Mouse (Mus musculus) limb, embryonic 14.5 days (tissue): Measurements from ENCODE around the gene Fchsd2. TPM values are rescaled to one million over a fixed set of nuclear protein-coding genes. Genes with fewer than 3 reads are reported as not detected.
A peak's percentile ranks its signal among the peaks of the same experiment; 100 is the strongest.

ENCODE experiments used
- ATAC-seq: fragments of 200-750 bp; cut with Nextera tagmentation; 2 replicates; pipeline ENCODE4 v1.8.0; 2017; ENCODE audit warnings: low read depth, moderate number of reproducible peaks, moderate TSS enrichment; ENCODE audit not compliant: low FRiP score
- DNase-seq: peaks from one replicate; pipeline ENCODE4 v3.0.0-alpha.2; 2015; ENCODE audit warnings: low spot score
- H3K27ac ChIP-seq: fragments of 300-500 bp; sonication (generic); replicated peaks from 2 replicates; pipeline ENCODE4 v1.5.1; 2014; ENCODE audit warnings: low read depth, mild to moderate bottlenecking, low read length, moderate library complexity, mixed read lengths
- H3K27me3 ChIP-seq: fragments of 300-500 bp; sonication (generic); 2 replicates; pipeline ENCODE4 v1.6.1; 2014; ENCODE audit warnings: low read length, mixed read lengths; ENCODE audit not compliant: control insufficient read depth, insufficient read depth
- H3K36me3 ChIP-seq: fragments of 300-500 bp; sonication (generic); 2 replicates; pipeline ENCODE4 v1.6.1; 2014; ENCODE audit warnings: mild to moderate bottlenecking, low read length, moderate library complexity, mixed read lengths; ENCODE audit not compliant: control insufficient read depth, insufficient read depth
- H3K4me1 ChIP-seq: fragments of 300-500 bp; sonication (generic); 2 replicates; pipeline ENCODE4 v1.6.1; 2014; ENCODE audit warnings: antibody characterized with exemption, low read length, mixed read lengths; ENCODE audit not compliant: control insufficient read depth, insufficient read depth
- H3K4me2 ChIP-seq: fragments of 300-500 bp; sonication (generic); replicated peaks from 2 replicates; pipeline ENCODE4 v1.6.1; 2014; ENCODE audit warnings: low read depth, mild to moderate bottlenecking, low read length, moderate library complexity; ENCODE audit not compliant: severe bottlenecking
- H3K4me3 ChIP-seq: fragments of 300-500 bp; sonication (generic); replicated peaks from 2 replicates; pipeline ENCODE4 v1.5.1; 2014; ENCODE audit warnings: low read length
- H3K9ac ChIP-seq: fragments of 300-500 bp; sonication (generic); 2 replicates; pipeline ENCODE4 v1.6.1; 2014; ENCODE audit warnings: mild to moderate bottlenecking, low read depth, low read length, moderate library complexity; ENCODE audit not compliant: severe bottlenecking
- H3K9me3 ChIP-seq: fragments of 300-500 bp; sonication (generic); 2 replicates; pipeline ENCODE4 v1.6.1; 2016; ENCODE audit warnings: low read length; ENCODE audit not compliant: control insufficient read depth
- POLR2A ChIP-seq: fragments of 200-500 bp; IDR thresholded peaks from 2 replicates; pipeline ENCODE4 v1.8.0; 2012; ENCODE audit warnings: inconsistent platforms, mild to moderate bottlenecking, moderate library complexity, borderline replicate concordance; ENCODE audit not compliant: insufficient read depth, insufficient read length; ENCODE audit errors: extremely low read depth
- WGBS: fragments of 180-500 bp; shearing (Covaris S2); extraction: QIAGEN DNeasy Blood & Tissue Kit; methylation state at CpG from one replicate; pipeline ENCODE4 v1.1.7; 2014; 5-methylcytosine and 5-hydroxymethylcytosine counted together
- polyA plus RNA-seq, 2 experiments: library from polyadenylated mRNA; depleted of rRNA in 1 of 2; stranded (reverse) in 1 of 2; unstranded in 1 of 2; fragments of >200 nt; fragmentation: Nextera tagmentation in 1 of 2; extraction: Ambion mirVana in 1 of 2; gene quantifications; 2 replicates each; pipeline versions ENCODE4 v1.2.1 to v1.2.3; 2012 to 2014

The Fchsd2 gene
- polyA plus RNA-seq, 2 experiments = 19.9 to 21.9 TPM

GRCm38 (mm10) chr7:101287820-101288219 is 195.2 kb downstream of the Fchsd2 start:
- Histone ChIP-seq H3K9me3 (no peaks in the 10 kb centered on the region), H3K36me3 (peaks cover 49% of the 10 kb centered on the region), H3K4me2 (no peak overlapping the region), H3K27me3 (no peaks in the 10 kb centered on the region), H3K27ac (peak overlapping the region; percentile 19; the same call in 1 of the 2 replicates), H3K9ac (no peak overlapping the region), H3K4me1 (peaks cover 7% of the 10 kb centered on the region), H3K4me3 (no peak overlapping the region)
- ATAC-seq = no peak
- no peak for DNase-seq
- TF ChIP-seq POLR2A = no peak
- 74% methylated on average over 2 of the region's 2 CpGs for WGBS

- peaks cover 47% of the 10 kb centered on the region for H3K36me3 ChIP-seq
- H3K9ac ChIP-seq = no peak overlapping the region
- H3K4me1 ChIP-seq = peaks cover 7% of the 10 kb centered on the region
- H3K4me3 ChIP-seq = no peak overlapping the region
- ATAC-seq (no peak), DNase-seq (peak; percentile 45)
- no peaks in the 10 kb centered on the region for H3K27me3 ChIP-seq
- no peaks in the 10 kb centered on the region for H3K9me3 ChIP-seq
- WGBS = 34% methylated on average over 4 of the region's 4 CpGs
- TF ChIP-seq POLR2A = no peak
- H3K4me2 ChIP-seq = no peak overlapping the region
- no peak overlapping the region for H3K27ac ChIP-seq
Observed at GRCm38 (mm10) chr7:101288436-101288835, 195.8 kb downstream of the Fchsd2 start.

GRCm38 (mm10) chr7:101290401-101290800 is 197.7 kb downstream of the Fchsd2 start:
- WGBS = 93% methylated on average over 10 of the region's 10 CpGs
- Histone ChIP-seq H3K9ac (no peak overlapping the region), H3K4me2 (no peak overlapping the region), H3K4me1 (peaks cover 7% of the 10 kb centered on the region), H3K4me3 (no peak overlapping the region), H3K36me3 (peaks cover 41% of the 10 kb centered on the region), H3K27ac (no peak overlapping the region), H3K27me3 (no peaks in the 10 kb centered on the region), H3K9me3 (no peaks in the 10 kb centered on the region)
- TF ChIP-seq POLR2A = no peak
- ATAC-seq = no peak
- DNase-seq = no peak

- Histone ChIP-seq H3K27ac (no peak overlapping the region), H3K9me3 (no peaks in the 10 kb centered on the region), H3K4me1 (peaks cover 8% of the 10 kb centered on the region), H3K27me3 (no peaks in the 10 kb centered on the region), H3K4me2 (no peak overlapping the region), H3K36me3 (peaks cover 41% of the 10 kb centered on the region), H3K4me3 (no peak overlapping the region), H3K9ac (no peak overlapping the region)
- DNase-seq = no peak
- 87% methylated on average over 5 of the region's 5 CpGs for WGBS
- ATAC-seq = no peak
- TF ChIP-seq POLR2A = no peak
Observed at GRCm38 (mm10) chr7:101291211-101291610, 198.5 kb downstream of the Fchsd2 start.

GRCm38 (mm10) chr7:101291641-101292040 is 199.0 kb downstream of the Fchsd2 start:
- H3K9me3 ChIP-seq = no peaks in the 10 kb centered on the region
- H3K9ac ChIP-seq = no peak overlapping the region
- H3K4me3 ChIP-seq = no peak overlapping the region
- peaks cover 12% of the 10 kb centered on the region for H3K4me1 ChIP-seq
- H3K36me3 ChIP-seq = peaks cover 41% of the 10 kb centered on the region
- 89% methylated on average over 8 of the region's 8 CpGs for WGBS
- H3K4me2 ChIP-seq = no peak overlapping the region
- ATAC-seq = no peak
- DNase-seq = no peak
- H3K27me3 ChIP-seq = no peaks in the 10 kb centered on the region
- no peak overlapping the region for H3K27ac ChIP-seq
- no peak for TF ChIP-seq POLR2A

- Histone ChIP-seq H3K4me3 (no peak overlapping the region), H3K27me3 (no peaks in the 10 kb centered on the region), H3K9me3 (no peaks in the 10 kb centered on the region), H3K9ac (no peak overlapping the region), H3K4me1 (peaks cover 12% of the 10 kb centered on the region), H3K36me3 (peaks cover 38% of the 10 kb centered on the region), H3K4me2 (no peak overlapping the region), H3K27ac (no peak overlapping the region)
- 90% methylated on average over 2 of the region's 4 CpGs for WGBS
- TF ChIP-seq POLR2A = no peak
- DNase-seq = no peak
- ATAC-seq = no peak
Observed at GRCm38 (mm10) chr7:101292086-101292485, 199.4 kb downstream of the Fchsd2 start.
